Mouse (Mus musculus) heart, adult 2 months (tissue): ENCODE results near the gene Ap4s1. TPM values are rescaled to one million over a fixed set of nuclear protein-coding genes. Genes with fewer than 3 reads are reported as not detected.

Experiments
- DNase-seq, 2 experiments: peaks; one replicate each; pipeline ENCODE4 v3.0.0; 2021
- H3K27ac ChIP-seq: fragments of 200-600 bp; 2 replicates; pipeline ENCODE4 v1.8.1; 2022
- H3K27me3 ChIP-seq: fragments of 200-500 bp; 2 replicates; pipeline ENCODE4 v1.6.1; 2012; ENCODE audit warnings: mild to moderate bottlenecking, low read length, inconsistent platforms, mixed read lengths; ENCODE audit not compliant: control insufficient read depth, insufficient read depth
- H3K36me3 ChIP-seq: fragments of 200-500 bp; 2 replicates; pipeline ENCODE4 v1.6.1; 2012; ENCODE audit warnings: low read length, inconsistent platforms; ENCODE audit not compliant: control insufficient read depth, insufficient read depth
- H3K4me1 ChIP-seq: fragments of 200-500 bp; 2 replicates; pipeline ENCODE4 v1.6.1; 2011; ENCODE audit warnings: low read length; ENCODE audit not compliant: control insufficient read depth, insufficient read depth
- H3K4me3 ChIP-seq: fragments of 200-600 bp; 2 replicates; pipeline ENCODE4 v1.8.1; 2022
- H3K79me2 ChIP-seq: fragments of 200-500 bp; replicated peaks from 2 replicates; pipeline ENCODE4 v1.6.1; 2012; ENCODE audit warnings: mild to moderate bottlenecking, inconsistent platforms, low read length, moderate library complexity, mixed read lengths; ENCODE audit not compliant: control insufficient read depth, insufficient read depth
- H3K9ac ChIP-seq: fragments of 200-500 bp; 2 replicates; pipeline ENCODE4 v1.6.1; 2012; ENCODE audit warnings: low read depth, mild to moderate bottlenecking, control low read depth, inconsistent platforms, low read length, mixed read lengths
- CTCF ChIP-seq: fragments of 200-600 bp; IDR thresholded peaks from 2 replicates; pipeline ENCODE4 v1.8.1; 2022; ENCODE audit warnings: antibody characterized with exemption, mild to moderate bottlenecking, moderate library complexity
- EP300 ChIP-seq: fragments of 200-500 bp; IDR thresholded peaks from 2 replicates; pipeline ENCODE4 v1.6.1; 2011; ENCODE audit warnings: low read depth, low read length, control low read depth; ENCODE audit not compliant: insufficient read depth
- POLR2A ChIP-seq: fragments of 200-500 bp; IDR thresholded peaks from 2 replicates; pipeline ENCODE4 v1.6.1; 2011; ENCODE audit warnings: mild to moderate bottlenecking, low read depth, low read length, control low read depth; ENCODE audit not compliant: insufficient read depth
- WGBS: fragments of 180-500 bp; shearing (Covaris S2); methylation state at CpG from one replicate; pipeline ENCODE4 v1.1.7; 2018; 5-methylcytosine and 5-hydroxymethylcytosine counted together
- intact Hi-C: fragments of 180-260 bp; cut with DNase I; formaldehyde crosslinking; loops from one replicate; pipeline ENCODE4 v1.15.1; 2025
- polyA plus RNA-seq: library from polyadenylated mRNA; depleted of rRNA; stranded (reverse); fragments of >200 nt; gene quantifications from 2 replicates; pipeline ENCODE4 v1.2.3, GENCODE M21; 2012
- total RNA-seq, 2 experiments: library from RNA; stranded (reverse); gene quantifications; 2 replicates each; pipeline ENCODE4 v1.2.3; 2021

Gene Ap4s1
- total and polyA plus RNA-seq, 3 experiments: 20.4 to 65.4 (median 52.0) TPM

DNA sequence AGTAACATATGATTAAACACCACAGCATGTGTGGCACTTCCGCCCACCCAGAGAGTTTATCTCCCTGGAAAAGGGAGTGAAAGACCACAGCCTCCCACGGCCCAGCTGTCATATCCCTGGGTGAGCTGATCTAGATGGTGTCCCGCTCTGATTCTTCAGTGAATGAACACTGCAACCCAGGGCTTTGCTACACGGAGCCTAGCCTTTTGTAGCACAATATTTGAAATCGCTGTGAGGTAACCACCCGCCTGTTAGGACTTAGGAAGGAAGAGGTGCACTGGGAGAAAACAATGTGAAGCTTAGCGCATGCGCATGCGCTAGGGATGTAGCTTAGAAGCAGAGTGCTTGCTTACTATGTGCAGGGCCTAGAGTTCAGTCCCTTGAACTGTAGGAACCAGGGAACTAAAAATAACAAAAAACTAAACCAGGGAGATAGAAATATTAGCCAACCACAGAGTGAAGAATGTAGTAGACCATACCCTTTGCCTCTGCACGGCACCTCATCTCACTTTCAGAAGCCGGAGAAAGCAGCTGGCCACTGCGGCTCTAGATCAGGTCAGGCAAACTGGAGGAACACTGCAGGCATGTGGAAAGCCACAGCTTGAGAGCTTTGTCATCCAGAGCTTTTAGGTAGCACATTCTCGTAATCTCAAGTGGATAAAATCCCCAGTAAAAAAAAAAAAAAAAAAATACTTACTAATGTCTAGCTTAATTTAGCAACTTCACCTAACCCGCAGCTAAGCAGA lies 18.3 kb downstream of the Ap4s1 start:
- peak overlapping the region; percentile 6; the same call in 1 of the 2 replicates for H3K4me3 ChIP-seq
- TF ChIP-seq POLR2A: no peak
- TF ChIP-seq EP300: no peak
- TF ChIP-seq CTCF: no peak
- peak overlapping the region; percentile 81 for H3K27ac ChIP-seq
- peaks cover 16% of the 10 kb centered on the region for H3K4me1 ChIP-seq
- 38% methylated on average over 14 of the region's 14 CpGs for WGBS
- peaks cover 1% of the 10 kb centered on the region; the same call in 1 of the 2 replicates for H3K79me2 ChIP-seq
- H3K36me3 ChIP-seq: no peaks in the 10 kb centered on the region
- intact Hi-C loops: no loop called here
- H3K9ac ChIP-seq: peak overlapping the region; percentile 45; the same call in 1 of the 2 replicates
- DNase-seq: peak; percentile 57 to 66
- no peaks in the 10 kb centered on the region for H3K27me3 ChIP-seq

DNA sequence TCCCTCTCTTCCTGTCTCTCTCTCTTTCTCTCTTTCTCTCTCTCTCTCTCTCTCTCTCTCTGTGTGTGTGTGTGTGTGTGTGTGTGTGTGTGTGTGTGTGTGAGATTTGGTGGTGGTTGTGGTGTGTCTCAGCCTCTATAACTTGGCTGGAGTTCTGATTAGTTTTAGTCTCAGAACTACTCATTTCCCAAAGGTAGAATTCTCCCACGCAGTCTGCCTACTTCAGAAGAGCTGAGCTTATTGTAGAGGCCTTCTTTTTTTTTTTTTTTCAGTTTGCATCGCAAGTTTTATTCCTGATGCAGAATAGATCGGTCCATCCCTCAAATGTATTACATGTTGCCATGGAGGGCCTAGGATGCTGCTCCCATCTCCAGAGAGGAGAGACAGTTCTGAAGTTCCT lies 18.9 kb downstream of the Ap4s1 start:
- intact Hi-C loops: loop anchor here (1.0 kb wide), 1 partner anchor 17 kb away; no protein-coding TSS in a partner anchor
- H3K9ac ChIP-seq: no peak overlapping the region
- no peaks in the 10 kb centered on the region for H3K27me3 ChIP-seq
- no peak overlapping the region for H3K27ac ChIP-seq
- no peak for TF ChIP-seq CTCF
- no peak for TF ChIP-seq POLR2A
- TF ChIP-seq EP300: no peak
- 40% methylated on average over 3 of the region's 3 CpGs for WGBS
- H3K4me1 ChIP-seq: peaks cover 14% of the 10 kb centered on the region
- H3K4me3 ChIP-seq: no peak overlapping the region
- H3K79me2 ChIP-seq: peaks cover 1% of the 10 kb centered on the region; the same call in 1 of the 2 replicates
- H3K36me3 ChIP-seq: no peaks in the 10 kb centered on the region
- DNase-seq: no peak

DNA sequence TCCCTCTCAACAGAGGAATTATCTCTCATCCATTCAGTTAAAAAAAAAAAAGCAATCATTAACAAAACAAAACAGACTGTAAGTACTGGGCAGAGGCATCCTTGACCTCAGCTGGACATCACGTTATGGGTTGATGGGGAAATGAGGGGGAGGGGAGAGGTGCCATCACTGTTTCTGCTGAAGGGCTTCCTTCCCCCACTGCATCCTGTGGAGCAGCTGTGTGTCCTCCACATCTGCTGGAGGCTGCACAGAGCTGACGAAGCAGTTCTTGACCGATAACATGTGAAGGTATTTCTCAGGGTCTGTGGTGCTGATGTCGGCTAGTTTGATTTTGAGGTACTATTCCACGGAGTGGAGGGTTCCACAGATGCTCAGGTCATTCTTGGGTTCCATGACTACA lies 19.3 kb downstream of the Ap4s1 start:
- Histone ChIP-seq H3K79me2 (peaks cover 1% of the 10 kb centered on the region; the same call in 1 of the 2 replicates), H3K4me3 (no peak overlapping the region), H3K9ac (no peak overlapping the region), H3K4me1 (peaks cover 14% of the 10 kb centered on the region), H3K36me3 (no peaks in the 10 kb centered on the region), H3K27me3 (no peaks in the 10 kb centered on the region), H3K27ac (no peak overlapping the region)
- DNase-seq: no peak
- TF ChIP-seq POLR2A: no peak
- no peak for TF ChIP-seq EP300
- TF ChIP-seq CTCF: no peak
- WGBS: 40% methylated on average over 5 of the region's 5 CpGs
- intact Hi-C loops: loop anchor here (1.0 kb wide), 1 partner anchor 18 kb away; no protein-coding TSS in a partner anchor

GRCm38 (mm10) chr12:51712685-51713084 lies 21.9 kb downstream of the Ap4s1 start:
- H3K4me3 ChIP-seq: no peak overlapping the region
- no peaks in the 10 kb centered on the region; the same call in 1 of the 2 replicates for H3K36me3 ChIP-seq
- intact Hi-C loops: no loop called here

GRCm38 (mm10) chr12:51718617-51719016 lies 27.8 kb downstream of the Ap4s1 start:
- intact Hi-C loops: no loop called here
- DNase-seq: peak in 1 of 2 experiments; percentile 19
- no peak for TF ChIP-seq EP300
- no peak for TF ChIP-seq POLR2A
- TF ChIP-seq CTCF: no peak
- H3K27me3 ChIP-seq: no peaks in the 10 kb centered on the region
- H3K79me2 ChIP-seq: no peaks in the 10 kb centered on the region
- H3K4me3 ChIP-seq: no peak overlapping the region
- 90% methylated on average over 6 of the region's 6 CpGs for WGBS
- no peak overlapping the region for H3K9ac ChIP-seq
- no peaks in the 10 kb centered on the region; the same call in 1 of the 2 replicates for H3K36me3 ChIP-seq
- no peak overlapping the region for H3K27ac ChIP-seq
- H3K4me1 ChIP-seq: peaks cover 2% of the 10 kb centered on the region; the same call in 1 of the 2 replicates

More at GRCm38 (mm10) chr12:51712685-51713084, 21.9 kb downstream of the Ap4s1 start:
- DNase-seq: peak in 1 of 2 experiments; percentile 27
- peaks cover 13% of the 10 kb centered on the region for H3K4me1 ChIP-seq
- H3K27ac ChIP-seq: no peak overlapping the region
- H3K27me3 ChIP-seq: no peaks in the 10 kb centered on the region
- no peak for TF ChIP-seq CTCF
- TF ChIP-seq EP300: 0 out of 2 replicates have a peak, but pooled peaks have one; percentile 26
- H3K79me2 ChIP-seq: no peaks in the 10 kb centered on the region; the same call in 1 of the 2 replicates
- 52% methylated on average over 1 of the region's 1 CpGs for WGBS
- H3K9ac ChIP-seq: no peak overlapping the region

- WGBS: 92% methylated on average over 8 of the region's 8 CpGs
- Histone ChIP-seq H3K36me3 (no peaks in the 10 kb centered on the region; the same call in 1 of the 2 replicates), H3K9ac (no peak overlapping the region), H3K27ac (no peak overlapping the region), H3K4me1 (peaks cover 2% of the 10 kb centered on the region; the same call in 1 of the 2 replicates), H3K27me3 (no peaks in the 10 kb centered on the region), H3K4me3 (no peak overlapping the region), H3K79me2 (no peaks in the 10 kb centered on the region)
- TF ChIP-seq CTCF (no peak), EP300 (no peak), POLR2A (no peak)
- no peak for DNase-seq
- intact Hi-C loops: no loop called here
These were observed 31.0 kb downstream of the Ap4s1 start for GRCm38 (mm10) chr12:51721836-51722235.
